Mouse (Mus musculus) testis, postnatal 14 days (tissue): ENCODE data around the gene Vpreb3.

Experiments used
- DNase-seq: peaks from one replicate; pipeline ENCODE4 v3.0.0; 2021; ENCODE audit warnings: low spot score

Gene Vpreb3

DNA sequence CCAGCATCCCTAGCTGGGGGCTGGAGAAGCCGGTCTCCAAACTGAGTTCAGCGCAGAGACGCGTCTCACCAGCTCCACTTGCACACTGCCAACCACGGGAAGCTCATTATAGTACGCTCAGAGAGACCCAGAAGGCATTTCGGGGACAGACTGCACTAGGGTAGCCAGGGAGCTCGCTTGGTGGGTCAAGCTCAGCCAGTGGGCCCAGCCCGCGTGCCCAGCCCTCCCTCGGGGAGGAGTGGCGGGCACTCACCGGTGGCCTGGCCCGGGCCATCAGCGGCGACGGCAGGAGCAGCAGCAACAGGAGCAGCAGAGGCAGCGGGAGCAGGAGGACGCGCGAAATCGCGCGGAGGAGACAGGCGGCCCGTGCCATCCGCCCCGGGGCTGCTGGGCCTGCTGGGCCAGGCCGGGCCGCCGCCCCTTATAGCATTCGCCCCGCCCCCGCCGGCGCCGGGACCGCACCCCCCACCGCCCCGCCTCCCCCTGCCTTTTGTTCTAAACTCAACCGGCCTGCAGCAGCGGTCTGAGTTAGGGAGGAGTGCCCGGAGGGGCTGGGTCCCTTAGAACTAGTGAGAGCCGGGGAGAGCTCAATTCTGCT lies 10.7 kb upstream of the Vpreb3 start:
- no peak for DNase-seq

DNA sequence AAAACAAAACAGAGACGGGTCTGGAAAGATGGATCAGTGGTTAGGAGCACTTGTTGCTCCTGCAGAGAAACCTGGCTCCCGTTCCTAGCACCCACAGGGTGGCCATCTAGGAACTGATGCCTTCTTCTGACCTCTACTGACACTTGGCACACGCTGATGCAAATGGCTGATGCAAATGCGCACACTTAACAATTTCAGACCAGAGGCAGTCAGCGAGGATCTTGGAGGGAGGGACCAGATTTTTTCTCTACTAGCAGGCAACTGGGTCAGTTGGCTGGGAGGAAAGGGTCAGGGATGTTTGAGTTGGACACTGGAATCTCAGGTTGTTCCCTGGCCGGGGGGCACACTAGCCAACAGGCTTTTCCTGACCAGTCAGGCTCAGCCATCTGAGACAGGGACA lies 10.0 kb upstream of the Vpreb3 start, which contains the start of gene Chchd10:
Gene Chchd10, plus strand, starts transcription at position 240 of the 400 bp plus-strand sequence.
- DNase-seq: no peak

DNA sequence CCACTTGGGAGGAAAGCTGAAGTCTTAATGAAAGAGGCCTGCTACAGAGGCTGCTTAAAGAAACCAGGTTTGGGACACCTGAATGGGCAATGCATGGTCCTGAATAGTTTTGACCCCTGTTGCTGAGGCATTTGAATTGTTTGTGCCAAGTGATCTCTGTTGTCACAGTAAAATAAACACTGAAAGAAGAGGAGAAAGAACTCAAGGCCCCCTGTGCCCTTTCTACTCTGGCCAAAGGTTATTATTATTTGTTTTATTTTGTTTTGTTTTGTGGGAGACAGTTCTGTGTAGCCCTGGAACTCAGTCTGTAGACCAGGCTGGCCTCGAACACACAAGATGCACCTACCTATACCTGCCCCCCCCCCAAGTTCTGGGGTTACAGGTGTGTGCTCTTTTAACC lies 7.9 kb upstream of the Vpreb3 start:
- DNase-seq: no peak

- peak; percentile 81 for DNase-seq
Observed at GRCm38 (mm10) chr10:75935680-75936541, 6.9 kb upstream of the Vpreb3 start, which contains the start of gene Mmp11. Mmp11 (minus strand) TSS chr10:75936496.

DNA sequence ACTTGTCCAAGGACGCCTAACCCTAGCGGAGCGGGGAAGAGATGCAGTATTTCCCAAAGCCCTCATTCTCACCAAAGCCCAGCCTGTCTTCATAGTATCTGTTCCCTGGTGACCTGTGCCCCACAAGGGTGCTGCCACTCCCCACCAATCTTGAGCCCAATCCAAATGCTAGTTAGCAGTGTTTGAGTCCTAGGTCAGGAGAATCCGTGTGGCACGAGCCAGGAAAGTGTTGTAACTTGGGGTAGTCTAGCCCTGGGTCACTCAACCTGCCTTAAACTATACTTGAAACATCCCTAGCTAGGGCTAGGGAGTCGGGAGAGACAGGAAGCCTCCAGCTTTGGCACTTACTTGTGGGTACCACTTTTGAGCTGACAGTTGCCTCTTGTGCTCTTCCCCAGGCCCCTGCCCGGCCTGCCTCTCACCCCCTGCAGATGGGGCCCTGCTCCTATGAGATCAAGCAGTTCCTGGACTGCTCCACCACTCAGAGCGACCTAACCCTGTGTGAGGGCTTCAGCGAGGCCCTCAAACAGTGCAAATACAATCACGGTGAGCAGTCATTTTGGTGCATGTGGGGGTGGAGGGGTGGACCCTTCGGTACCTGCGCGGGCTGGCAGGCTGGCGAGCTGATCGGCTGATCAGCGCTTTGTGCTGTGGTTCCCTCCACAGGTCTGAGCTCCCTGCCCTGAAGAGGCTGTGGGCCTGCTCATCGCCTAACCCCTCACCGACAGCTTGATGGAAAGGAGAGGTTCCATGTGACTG lies 5.8 kb upstream of the Vpreb3 start:
- DNase-seq: no peak

DNA sequence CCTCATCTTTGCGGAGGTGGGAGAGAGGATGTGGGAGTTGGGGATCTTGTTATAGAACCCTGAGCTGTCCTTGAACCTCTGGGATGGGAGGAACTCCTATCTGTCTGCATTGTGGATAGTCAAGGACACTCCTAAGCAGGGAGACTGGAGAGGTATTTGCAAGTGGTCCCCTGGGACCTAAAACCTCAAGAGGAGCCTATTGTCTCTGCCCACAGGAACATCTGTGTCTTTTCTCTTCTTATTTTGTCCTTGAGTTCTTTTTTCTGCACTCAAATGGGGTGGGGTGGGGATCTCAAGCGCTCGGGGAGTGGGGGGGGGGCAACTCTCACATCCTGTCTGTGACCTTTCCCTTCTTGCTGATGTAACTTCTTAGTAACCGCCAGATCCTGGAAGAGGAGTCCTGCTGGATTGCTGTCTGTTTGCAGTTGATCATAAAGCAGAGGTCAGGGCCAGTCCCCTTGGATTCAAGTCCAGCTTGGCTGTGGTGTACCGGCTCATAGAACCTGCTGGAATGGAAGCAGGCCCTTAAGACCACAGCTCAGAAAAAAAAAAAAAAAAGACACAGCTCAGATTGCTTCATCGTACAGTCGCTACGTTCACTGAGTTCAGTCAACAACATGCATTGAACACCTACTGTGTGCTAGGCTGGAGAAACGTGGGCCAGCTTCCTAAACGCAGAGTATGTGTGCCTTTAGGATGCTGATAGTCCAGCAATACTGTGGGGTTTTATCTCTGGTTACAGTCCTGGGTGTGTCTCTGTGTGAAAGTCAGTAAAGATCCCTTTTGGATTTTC lies 4.8 kb upstream of the Vpreb3 start:
- peak; percentile 78 for DNase-seq

DNA sequence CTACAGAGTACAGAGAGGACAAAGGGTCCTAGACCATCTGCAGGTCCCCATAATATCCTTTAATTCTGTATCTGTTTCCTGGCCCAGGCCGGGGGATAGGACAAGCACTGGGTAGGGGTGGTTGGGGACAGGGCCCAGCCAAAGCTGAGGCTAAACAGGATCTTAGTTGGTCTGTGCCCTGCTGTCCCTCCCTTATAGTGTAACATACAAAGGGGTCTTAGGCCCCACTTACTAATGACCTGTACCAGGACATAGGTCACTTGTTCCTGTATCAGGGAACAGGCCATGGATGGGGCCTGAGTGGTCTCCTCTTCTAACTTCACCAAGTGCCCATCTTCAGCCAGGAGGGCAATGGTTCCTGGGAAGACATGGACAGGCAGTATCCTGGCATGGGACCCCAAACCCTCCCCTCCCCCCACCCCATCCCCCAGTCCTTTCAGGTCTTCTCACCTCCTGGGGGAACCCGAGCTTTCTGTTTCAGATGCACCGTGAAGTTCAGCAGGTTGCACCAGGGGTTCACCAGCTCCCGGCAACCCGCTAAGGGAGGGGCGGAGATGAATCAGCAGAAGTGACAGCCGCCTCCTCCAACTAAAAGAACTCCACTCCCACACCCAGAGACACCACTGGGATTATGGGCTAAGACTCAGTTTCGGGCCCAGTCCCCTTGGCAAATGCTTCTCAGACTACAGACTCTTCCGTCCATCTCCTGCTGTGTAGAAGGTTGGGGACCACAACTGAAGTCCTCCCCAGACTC lies 3.2 kb upstream of the Vpreb3 start:
- no peak for DNase-seq

GRCm38 (mm10) chr10:75940520-75940919 lies 2.3 kb upstream of the Vpreb3 start, which contains the start of gene Gm867:
Gm867 (minus strand) TSS chr10:75940672.
- DNase-seq: no peak

- DNase-seq: no peak
Observed at GRCm38 (mm10) chr10:75941042-75941824, 1.6 kb upstream of the Vpreb3 start.

GRCm38 (mm10) chr10:75944066-75944772 lies 1.4 kb downstream of the Vpreb3 start:
- DNase-seq: no peak

- peak; percentile 62 for DNase-seq
Observed at GRCm38 (mm10) chr10:75945213-75945612, 2.4 kb downstream of the Vpreb3 start.

- no peak for DNase-seq
Observed at GRCm38 (mm10) chr10:75945896-75946295, 3.0 kb downstream of the Vpreb3 start.

DNA sequence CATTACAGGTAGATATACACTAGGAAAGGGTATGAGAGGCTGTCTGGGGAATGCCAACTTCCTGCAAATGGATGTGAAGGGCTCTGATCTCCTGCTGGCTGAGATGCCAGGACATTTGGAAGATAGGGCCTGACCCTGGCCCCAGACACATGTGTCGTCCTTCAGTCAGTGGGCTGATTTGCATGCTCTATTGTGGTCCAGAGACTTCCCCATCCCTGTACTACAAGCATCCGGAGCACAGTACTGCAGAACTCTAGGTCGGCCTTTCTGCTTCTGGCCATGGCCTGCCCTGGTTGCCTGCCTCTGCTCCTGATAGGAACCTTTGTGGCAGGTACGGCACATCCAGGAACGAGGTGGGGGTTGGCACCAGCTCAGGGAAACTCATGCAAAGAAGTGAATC lies 5.2 kb downstream of the Vpreb3 start:
- no peak for DNase-seq

DNA sequence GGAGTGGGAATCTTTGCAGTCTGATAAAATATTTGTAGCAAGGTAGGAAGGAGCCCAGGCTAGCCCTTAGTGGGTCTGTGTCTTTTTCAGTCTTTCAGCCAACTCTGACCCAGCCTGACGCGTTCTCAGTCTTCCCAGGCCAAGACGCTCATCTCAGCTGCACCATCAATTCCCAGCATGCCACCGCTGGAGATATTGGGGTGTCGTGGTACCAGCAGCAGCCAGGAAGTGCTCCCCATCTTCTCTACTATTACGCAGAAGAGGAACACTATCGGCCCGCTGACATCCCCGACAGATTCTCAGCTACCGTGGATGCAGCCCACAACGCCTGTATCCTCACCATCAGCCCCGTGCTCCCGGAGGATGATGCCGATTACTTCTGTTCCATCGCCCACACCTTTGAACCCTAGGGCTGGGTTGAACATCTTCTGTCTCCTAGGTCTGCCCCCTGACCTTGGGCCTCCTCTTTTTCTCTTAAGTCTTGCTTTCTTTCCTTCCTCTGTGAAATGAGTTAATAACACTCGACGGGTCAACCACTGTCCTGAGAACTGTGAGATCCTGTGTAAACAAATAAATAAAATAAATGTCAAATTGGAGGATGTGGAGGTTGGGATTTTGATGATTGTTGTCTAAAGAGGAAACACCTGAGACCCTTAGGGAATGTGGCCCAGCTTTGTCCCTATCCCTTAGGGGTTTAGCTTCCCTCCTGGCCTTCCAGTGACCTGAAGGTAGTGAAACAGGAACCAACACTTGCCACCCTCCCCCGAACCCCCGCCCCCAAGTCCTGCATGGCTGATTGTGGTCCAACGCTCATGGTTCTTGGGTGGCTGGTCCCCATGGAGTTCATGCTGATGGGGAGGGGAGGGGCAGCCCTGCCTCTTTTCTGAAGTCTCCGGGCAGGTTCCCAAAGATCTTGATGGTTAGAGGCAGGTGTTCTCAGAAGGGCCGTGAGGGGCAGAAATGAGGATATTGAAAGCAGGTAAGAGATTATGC lies 6.5 kb downstream of the Vpreb3 start:
- no peak for DNase-seq

GRCm38 (mm10) chr10:75950791-75951210 lies 7.9 kb downstream of the Vpreb3 start:
- no peak for DNase-seq

- no peak for DNase-seq
Observed at GRCm38 (mm10) chr10:75951424-75952050, 8.7 kb downstream of the Vpreb3 start.

DNA sequence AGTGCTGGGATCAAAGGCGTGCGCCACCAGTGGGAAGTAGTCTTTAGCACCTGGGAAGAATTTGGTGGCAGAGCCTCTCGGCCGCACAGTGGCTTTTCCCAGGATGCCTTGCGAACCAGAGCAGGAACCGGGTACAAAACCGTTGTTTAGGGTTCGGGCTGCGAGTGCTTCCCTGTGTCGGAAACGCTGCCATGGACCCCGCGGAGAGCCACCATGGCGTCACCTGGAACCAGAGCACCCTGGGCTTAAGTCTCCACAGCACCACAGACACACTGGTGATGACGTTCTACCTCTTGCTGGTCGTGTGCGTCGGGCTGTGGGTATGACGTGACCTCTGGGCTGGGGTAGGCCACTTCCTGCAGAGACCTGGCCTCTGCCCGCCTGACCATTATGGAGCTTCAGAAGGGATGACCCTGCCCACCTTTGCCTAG lies 11.5 kb downstream of the Vpreb3 start, which contains the start of gene Gm5134:
Gene Gm5134, plus strand, starts transcription at position 134 of the 431 bp plus-strand sequence.
- no peak for DNase-seq

- no peak for DNase-seq
Observed at GRCm38 (mm10) chr10:75973846-75974245, 31.0 kb downstream of the Vpreb3 start.
